Mouse (Mus musculus) left cerebral cortex, postnatal 36 days (tissue): ENCODE results near the gene Adamts9. TPM values are rescaled to one million over a fixed set of nuclear protein-coding genes. Genes with fewer than 3 reads are reported as not detected.

Source experiments
- DNase-seq, 2 experiments: peaks; one replicate each; pipeline ENCODE4 v3.0.0; 2021 to 2022; ENCODE audit warnings: low spot score in 2 of 2, mixed read lengths in 1 of 2
- intact Hi-C: fragments of 180-260 bp; cut with DNase I; formaldehyde crosslinking; loops from one replicate; pipeline ENCODE4 v1.15.1; 2025
- total RNA-seq, 2 experiments: library from RNA; stranded (reverse); gene quantifications; 2 replicates each; pipeline ENCODE4 v1.2.3; 2021

The Adamts9 gene
- total RNA-seq, 2 experiments from 2014 or later: 2.0 to 3.5 TPM

DNA sequence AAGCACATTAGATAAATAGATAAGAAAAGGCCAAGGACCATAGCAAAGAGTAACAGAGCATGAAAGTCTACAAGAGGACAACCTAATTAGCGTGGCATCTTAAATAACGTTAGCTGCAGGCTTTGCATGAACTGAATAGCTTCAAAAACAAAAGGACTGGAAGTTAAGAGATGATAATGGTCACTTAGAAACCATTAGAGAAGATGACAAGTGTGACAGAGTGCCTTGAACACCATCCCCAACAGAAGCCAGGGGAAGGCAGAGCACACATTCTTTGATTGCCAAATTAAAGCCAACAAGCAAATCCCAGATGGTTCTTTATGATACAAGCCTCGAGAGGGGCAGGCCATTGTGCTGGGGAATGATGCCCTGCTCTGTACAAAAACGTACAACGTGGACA lies 121.7 kb downstream of the Adamts9 start:
- intact Hi-C loops: no loop called here
- DNase-seq: no peak

DNA sequence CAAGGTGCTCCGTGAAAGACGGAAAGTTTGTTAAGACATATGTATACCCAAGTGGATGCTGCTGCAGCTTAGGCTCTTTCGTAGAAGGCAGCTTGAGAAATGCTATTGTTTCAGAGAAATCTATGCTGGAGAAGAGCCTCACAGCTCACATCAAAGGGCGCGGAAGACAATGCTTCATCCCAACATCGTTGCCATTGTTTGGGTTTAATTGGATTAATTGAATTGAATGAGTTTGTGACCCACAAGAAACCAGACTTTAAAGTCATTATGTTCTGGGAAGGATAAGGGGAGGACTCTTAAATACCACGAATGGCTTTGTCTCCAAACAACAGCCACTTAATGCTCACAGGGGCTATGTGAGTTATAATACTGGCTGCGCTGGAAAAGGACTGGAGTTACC lies 125.6 kb downstream of the Adamts9 start:
- no peak for DNase-seq
- intact Hi-C loops: no loop called here

DNA sequence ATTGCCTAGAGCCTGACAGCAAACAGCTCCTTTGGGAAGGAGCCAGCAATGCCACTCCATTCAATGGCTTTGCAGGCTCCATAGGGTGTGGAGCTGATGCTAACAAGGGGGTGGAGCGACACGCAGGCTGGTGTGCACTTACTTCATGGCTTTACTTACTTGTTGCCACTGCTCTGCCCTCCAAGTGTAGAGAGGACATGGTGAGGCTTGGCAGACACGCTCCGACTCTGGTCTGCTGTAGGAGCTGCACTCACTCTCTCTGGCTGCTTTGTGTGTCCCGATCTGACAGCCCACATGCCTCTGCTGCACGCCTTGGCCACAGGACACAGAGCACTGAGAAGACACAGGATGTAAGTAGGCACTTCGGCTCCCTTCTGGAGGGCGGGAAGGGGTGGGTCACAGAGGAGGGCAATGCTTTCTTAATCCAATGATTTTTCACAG lies 127.0 kb downstream of the Adamts9 start, which contains the start of gene A730049H05Rik:
TSS of gene A730049H05Rik (plus strand) at position 168 of the 441 bp plus-strand sequence.
- DNase-seq: no peak
- intact Hi-C loops: no loop called here

DNA sequence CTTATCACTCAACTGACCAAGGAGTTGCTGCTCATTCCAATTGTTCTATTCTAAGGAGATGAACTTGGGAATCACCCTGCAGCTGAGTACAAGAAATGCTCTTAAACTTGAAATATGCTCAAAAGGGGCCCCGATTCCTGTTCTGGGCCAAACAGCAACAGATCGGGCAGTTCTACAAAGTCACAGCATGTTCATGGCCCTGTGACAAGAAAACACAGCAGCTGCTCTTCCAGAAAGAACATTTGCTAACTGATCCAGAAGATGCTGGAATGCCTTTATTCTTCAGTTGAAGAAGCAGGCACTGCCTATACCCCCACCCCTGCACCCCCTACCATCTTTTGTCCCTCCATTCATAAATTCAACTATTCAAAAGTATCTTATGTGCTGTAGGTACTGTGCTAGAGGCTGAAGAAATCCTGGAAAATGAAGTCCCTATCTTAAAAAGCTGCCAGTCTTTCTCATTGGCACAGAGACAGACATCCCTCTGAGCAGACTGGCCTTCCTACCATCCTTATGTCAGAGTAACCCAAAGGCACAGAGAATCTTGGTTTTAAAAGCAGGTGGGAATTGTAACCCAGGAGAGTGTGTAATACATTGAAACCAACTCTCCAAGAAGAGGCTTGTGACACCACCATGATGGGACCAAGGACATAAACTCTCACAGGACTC lies 130.5 kb downstream of the Adamts9 start:
- intact Hi-C loops: no loop called here
- peak; percentile 7 to 8 for DNase-seq

DNA sequence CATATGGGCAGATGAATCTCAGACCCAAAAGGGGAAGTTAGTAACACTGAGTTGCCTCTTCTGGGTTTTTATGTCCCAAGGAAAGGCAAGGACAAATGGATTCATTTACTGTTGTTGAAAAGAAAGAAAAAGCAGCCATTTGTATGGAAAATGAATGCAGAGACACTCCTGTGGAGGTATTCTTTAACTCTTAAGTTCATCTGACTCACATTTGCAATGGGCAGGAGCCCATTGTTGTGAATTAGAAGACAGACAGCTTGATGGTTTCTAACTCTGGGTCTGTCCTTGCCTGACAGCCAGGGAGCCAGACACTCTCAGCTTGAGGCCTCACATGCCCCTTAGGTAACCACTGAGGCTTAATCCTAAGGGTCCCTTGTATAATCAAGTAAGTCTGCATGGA lies 131.7 kb downstream of the Adamts9 start:
- no peak for DNase-seq
- intact Hi-C loops: no loop called here

DNA sequence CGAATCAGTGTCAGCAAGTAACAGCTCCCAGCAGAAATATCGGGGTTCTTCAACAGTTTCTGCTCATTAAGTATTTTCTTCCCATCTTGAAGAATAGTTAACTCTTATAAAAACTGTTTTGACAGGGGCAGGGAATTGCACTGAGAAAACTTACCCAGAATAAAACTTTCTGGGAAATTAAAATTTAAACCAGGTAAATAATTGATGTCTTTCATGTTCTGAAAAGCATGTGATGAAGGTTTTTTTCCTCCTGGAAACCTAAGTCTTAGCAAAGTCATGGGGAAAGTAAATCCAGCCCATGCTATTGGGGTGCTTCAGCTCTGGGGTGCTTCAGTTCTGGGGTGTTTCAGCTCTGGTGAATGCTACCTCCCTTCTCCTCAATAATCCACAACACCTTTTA lies 132.7 kb downstream of the Adamts9 start:
- no peak for DNase-seq
- intact Hi-C loops: no loop called here

DNA sequence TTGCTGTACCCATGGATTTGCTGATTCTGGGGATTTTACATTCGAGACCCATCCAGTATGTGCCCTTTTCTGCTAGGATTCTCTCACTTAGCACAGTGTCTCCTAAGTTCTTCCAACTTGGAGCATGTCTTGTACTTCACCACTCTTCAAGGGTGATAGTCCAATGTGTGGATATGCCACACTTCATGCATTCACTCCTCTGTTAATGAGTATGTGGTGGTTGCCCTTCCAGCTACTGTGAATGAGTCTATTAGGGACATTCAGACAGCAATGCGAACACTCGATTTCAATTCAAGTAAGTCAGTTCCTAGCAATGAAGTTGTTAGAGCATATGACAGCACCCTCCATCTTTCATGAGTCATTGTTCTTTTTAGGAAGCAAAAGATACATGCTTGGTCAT lies 133.5 kb downstream of the Adamts9 start:
- intact Hi-C loops: no loop called here
- no peak for DNase-seq

DNA sequence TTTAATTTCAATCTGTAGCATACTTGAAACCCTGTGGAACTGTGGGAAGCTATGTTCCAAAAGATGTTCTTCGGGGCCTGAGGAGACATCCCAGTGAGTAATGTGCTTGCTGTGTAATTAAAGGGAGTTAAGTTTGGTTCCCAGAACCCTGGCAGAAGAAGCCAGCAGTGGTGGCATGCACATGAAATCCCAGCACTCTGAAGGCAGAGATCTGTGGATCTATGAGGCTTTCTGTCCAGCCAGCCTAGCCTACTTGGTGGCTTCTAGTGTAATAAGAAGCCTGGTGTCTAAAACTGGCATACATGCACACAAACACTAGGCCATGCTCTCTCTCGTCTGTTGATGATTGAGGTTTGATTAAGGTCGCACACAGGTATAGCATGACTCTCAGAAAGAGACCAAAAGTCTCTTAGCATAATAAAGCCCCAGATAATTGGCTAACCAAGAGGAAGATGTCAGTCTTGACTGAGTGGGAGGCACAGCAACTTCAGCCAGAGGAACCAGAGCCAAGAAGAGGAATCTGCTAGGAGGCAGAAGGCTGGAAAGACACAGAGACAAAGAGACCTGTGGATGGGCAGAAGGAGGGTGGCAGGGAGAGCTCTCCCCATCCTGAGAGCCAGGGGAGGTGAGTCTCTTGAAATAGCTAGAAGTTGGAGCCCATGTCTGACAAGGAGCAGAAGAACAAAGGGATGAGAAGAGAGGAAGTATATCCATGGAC lies 138.9 kb downstream of the Adamts9 start:
- intact Hi-C loops: no loop called here
- no peak for DNase-seq

DNA sequence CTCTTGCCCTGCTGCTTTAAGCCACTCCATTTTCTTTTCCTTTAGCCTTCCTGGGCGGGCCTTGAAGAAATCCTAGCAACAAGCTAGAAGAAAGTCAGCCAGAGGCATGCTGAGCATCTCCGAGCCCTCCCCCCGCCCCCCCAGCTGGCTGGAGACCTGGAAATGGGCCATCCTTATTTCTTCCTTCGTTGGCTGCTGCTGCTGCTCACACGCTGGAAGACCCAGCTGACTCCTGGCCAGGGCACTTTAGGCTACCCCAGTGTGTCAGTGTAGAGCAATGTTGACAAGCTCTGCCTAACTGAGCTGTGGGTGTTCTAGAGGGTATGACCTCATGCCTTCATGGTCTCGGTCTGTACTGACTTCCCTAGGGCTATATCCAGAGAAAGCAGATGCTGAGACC lies 140.1 kb downstream of the Adamts9 start:
- DNase-seq: no peak
- intact Hi-C loops: no loop called here

DNA sequence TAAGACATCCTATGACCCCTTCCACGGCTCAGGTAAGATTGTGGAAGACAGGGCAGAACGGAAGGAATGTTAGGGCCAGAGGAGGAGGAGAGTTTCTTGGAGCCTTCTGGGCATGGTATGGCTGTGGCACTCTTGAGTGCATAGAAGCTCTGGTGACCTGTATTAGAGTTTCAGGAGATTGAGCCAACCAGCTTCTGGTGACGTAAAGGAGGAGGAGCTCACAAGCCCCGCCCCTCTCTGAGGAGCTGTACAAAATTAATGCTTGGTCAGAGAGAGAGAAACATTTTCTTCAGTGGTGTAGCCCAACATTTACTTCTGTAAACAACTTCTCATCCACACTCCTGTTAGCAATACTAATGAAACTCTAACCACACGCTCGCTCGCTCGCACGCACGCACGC lies 140.9 kb downstream of the Adamts9 start:
- no peak for DNase-seq
- intact Hi-C loops: no loop called here

DNA sequence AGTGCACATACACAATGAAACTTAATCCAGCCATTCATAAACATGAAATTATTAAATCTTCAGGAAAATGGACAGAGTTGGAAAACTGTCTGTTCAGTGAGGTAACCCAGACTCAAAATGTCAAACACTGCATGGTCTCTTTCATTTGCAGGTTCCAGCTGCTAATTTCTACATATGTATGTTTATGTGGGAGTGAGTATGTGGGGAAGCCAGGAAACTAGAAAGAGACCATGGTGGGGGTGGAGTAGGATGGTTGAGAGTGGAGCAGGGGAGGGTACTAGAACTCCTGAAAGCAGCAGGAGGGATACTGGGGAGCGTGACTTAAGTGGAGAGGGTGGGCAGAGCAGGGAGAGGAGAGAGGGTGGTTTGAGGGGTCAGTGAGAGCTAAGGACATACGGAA lies 141.8 kb downstream of the Adamts9 start:
- DNase-seq: no peak
- intact Hi-C loops: no loop called here

DNA sequence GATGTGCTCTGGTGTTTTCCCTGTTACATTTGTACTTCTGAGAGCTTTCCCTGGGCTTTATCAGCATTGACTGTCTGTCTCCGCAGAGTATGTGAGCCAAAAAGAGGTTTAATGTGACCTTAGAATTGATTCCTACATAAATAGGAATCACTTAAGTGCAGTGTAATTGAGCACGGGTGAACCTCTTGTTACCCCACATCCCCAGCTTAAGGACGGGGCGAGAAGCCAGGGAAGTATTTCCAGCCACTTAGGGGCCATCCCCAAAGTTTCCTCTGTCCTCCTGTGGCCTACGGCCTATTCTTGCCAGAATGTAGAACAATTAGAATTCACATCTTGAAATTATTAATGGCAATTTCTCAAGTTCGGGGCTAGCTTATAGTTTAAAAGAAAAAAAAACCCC lies 149.5 kb downstream of the Adamts9 start:
- no peak for DNase-seq
- intact Hi-C loops: no loop called here

DNA sequence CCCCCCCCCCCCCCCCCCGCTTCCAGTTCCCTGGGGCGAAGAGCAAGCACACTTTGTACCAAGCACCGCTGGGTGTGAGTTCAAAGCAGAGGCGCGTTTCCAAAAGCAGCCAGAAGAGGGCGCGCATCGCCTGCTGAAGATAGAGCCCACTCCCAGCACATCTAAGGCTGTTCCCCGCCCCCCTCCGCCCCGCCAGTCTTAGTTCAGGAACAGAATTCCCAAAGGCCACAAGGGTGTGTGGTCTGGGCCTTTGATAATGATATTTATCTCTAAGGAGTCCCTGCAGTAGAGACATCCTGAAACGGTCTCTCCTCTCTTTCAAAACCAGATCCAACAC lies 155.9 kb downstream of the Adamts9 start:
- peak; percentile 81 to 88 for DNase-seq
- intact Hi-C loops: loop anchor here (2.0 to 5.0 kb wide), 4 partner anchors 155 to 940 kb away; partner anchors contain the start of gene Adamts9

DNA sequence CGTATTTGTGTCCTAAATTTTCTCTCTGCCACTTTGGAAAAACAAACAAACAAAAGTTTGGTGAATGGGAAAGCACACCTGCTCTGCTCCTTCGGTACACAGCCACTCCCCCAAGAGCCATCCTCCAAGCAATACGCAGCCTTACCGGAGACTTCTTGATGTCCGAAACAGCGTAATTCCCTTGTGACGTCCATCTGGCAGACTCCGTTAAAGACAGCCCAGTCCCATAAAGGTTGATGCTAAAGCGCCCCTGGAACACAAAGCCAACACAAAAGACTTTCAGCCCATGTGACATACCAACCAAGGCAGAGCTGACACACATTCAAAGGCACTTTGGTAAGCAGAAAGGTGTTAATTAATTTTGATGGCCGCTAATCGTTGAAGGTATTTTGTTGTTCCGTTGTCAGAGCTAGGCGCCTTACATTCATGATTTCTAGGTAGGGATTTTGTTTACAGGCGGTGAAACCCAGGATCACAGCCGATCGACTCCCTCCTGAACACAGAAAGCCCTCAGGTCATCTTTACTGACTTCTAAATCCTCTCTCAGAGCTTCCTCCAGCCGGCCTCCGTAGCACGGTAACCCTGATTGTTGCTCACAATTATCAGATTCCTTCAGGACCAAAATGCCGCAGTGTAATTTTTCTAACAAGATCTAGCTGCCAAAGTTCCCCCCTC lies 156.5 kb downstream of the Adamts9 start:
- DNase-seq: no peak
- intact Hi-C loops: loop anchor here (2.0 to 5.0 kb wide), 4 partner anchors 155 to 940 kb away; partner anchors contain the start of gene Adamts9

DNA sequence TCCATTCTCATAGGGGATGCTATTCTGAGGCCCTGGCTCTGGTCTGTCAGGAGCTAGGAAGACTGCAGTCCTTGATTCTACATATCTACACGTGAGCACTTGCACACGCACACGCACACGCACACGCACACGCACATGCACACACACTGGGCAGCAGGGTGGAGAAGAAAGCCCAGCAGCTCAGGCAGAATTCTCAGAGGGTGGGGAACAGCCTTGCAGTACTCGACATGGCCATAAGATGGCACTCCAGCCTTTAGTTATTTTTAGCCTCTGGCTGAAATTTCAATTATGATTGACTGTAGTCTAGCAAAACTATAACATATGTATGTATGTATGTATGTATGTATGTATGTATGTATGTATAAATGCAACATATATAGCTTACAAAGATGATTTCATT lies 158.5 kb downstream of the Adamts9 start:
- DNase-seq: peak; percentile 15 to 49
- intact Hi-C loops: loop anchor here (5.0 kb wide), 2 partner anchors 158 to 943 kb away; partner anchors contain the start of gene Adamts9

DNA sequence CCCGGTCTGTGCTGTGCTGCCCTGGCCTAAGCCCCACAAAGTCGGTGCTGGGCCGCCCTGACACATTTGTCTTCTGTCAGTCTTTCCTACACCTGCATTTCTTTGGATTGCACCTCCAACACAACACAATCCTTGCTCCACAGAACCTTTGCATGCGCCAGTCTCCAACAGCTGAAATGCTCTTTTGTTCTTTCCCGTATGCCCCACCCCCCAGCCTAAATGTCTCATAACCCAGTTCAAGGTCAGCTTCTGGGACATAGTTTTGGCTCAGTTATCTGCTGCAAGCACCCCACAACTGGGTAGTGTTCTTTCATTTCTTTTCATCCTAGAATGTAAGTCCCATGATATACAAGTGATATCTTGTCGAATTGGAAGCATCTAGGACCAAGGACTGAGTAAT lies 161.8 kb downstream of the Adamts9 start:
- DNase-seq: no peak
- intact Hi-C loops: no loop called here

DNA sequence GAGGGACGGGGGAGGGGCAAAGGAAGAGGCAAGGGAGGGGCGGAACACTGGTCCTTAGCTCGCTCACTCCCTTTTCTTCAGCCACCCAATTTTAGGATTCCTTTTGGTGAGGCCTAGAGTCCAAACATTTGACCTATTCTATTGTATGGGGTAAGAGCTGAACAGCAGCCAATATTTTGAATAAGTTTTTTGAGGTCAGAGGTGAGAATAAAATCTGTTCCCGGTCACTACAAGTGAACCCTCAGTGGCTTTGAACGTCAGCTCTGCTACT lies 163.4 kb downstream of the Adamts9 start:
- DNase-seq: no peak
- intact Hi-C loops: no loop called here

DNA sequence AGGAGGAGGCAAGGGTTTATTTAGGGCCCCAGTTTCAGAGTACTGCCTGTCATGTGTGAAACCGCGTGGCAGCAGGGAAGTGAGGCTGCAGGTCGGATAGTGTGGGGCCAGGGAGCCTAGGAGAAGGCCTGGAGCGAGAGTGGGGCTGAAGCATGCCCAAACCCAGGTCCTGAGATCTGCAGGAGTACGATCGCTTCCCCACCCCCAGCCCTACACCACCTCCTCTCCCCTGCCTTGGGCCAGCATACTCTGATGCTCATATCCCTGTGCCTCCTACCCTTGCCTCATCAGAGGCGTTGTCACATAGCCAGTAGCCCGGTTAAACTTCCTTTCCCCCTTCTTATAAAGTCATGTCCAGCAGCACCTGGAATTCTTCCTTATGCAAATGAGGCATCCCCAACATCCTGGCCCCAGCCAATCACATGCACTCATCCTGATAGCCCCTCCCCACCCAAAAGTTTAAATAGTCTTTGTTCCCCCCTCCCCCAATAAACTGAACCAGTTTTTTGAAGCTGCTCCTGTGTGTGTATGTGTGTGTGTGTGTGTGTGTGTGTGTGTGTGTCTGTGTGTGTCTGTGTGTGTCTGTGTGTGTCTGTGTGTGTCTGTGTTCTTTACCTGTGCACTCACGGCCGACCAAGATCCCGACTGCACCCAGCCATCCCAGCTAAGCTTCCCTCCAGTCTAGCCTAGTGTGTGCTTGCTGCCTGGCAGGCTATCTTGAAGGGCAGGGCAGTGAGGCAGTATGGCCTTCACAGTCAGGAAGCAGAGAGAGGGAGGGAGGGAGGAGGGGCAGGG lies 164.0 kb downstream of the Adamts9 start:
- intact Hi-C loops: no loop called here
- no peak for DNase-seq

DNA sequence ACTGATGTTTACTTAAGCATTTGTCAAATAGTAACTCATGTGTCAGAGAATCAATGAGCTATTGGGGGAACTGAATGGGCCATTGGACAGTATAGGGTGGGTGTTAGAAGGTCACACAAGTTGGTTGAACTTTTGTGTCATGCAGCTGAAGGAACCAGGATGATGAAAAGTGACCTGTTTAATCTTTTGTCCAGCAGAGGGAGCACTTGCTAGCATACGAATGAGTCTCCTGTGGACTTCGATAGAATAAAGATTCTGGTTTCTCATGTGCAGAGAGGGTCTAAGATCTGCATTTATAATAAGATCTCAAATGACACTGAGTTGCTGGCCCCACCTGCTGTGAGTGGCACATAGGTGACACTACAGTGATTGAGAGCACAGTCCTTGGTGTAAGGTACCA lies 166.9 kb downstream of the Adamts9 start:
- DNase-seq: no peak

DNA sequence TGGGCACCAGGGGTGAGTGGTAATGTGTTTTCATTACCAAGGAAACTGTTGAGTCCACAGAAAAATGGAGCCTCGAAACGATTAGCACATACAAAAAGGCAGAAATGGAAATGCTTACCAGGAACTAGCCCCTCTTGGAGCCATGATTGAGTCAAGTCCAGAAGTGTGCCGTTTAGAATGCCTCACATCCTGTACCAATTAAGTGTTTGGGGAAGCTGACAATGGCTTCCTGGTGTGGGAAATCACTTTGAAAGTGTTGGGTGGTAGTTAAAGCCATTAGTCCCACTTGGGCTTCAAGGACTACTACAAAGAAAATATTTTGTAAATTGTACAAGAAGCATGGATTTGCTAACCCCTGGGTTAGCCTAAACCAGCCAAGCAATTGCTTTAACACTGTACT lies 180.9 kb downstream of the Adamts9 start:
- DNase-seq: no peak
- intact Hi-C loops: no loop called here

More for the DNA sequence above, 166.9 kb downstream of the Adamts9 start:
- intact Hi-C loops: no loop called here
